Mouse (Mus musculus) frontal cortex, adult 2 months (tissue): ENCODE measurements around the gene Apoa4. TPM values are rescaled to one million over a fixed set of nuclear protein-coding genes. Genes with fewer than 3 reads are reported as not detected.

Experiments
- DNase-seq, 2 experiments: peaks; one replicate each; pipeline ENCODE4 v3.0.0; 2022; ENCODE audit warnings: low spot score in 1 of 2; ENCODE audit errors: extremely low spot score in 1 of 2
- polyA plus RNA-seq: library from polyadenylated mRNA; depleted of rRNA; stranded (reverse); fragments of >200 nt; gene quantifications from 2 replicates; pipeline ENCODE4 v1.2.3, GENCODE M21; 2012; rRNA removed

Gene Apoa4
- 0.26 and 0.76 TPM in 2 replicates for polyA plus RNA-seq

GRCm38 (mm10) chr9:46240526-46241153 is at the start of gene Apoa4:
TSS of gene Apoa4 (plus strand) at chr9:46240696.
- no peak for DNase-seq

GRCm38 (mm10) chr9:46191234-46191633 is 49.3 kb upstream of the Apoa4 start:
- DNase-seq = no peak

GRCm38 (mm10) chr9:46191644-46192043 is 48.9 kb upstream of the Apoa4 start:
- peak in 1 of 2 experiments; percentile 68 for DNase-seq

- DNase-seq = no peak
Observed at GRCm38 (mm10) chr9:46192642-46193041, 47.9 kb upstream of the Apoa4 start.

- DNase-seq = no peak
Observed at GRCm38 (mm10) chr9:46194809-46195208, 45.7 kb upstream of the Apoa4 start.

- no peak for DNase-seq
Observed at GRCm38 (mm10) chr9:46196699-46197169, 43.8 kb upstream of the Apoa4 start.

- DNase-seq = peak; percentile 21 to 54
Observed at GRCm38 (mm10) chr9:46198461-46198860, 42.0 kb upstream of the Apoa4 start.

GRCm38 (mm10) chr9:46198936-46199335 is 41.6 kb upstream of the Apoa4 start:
- no peak for DNase-seq

GRCm38 (mm10) chr9:46199609-46200008 is 40.9 kb upstream of the Apoa4 start:
- DNase-seq = no peak

GRCm38 (mm10) chr9:46206834-46207500 is 33.5 kb upstream of the Apoa4 start:
- DNase-seq = no peak

- no peak for DNase-seq
Observed at GRCm38 (mm10) chr9:46207501-46207869, 33.0 kb upstream of the Apoa4 start.

GRCm38 (mm10) chr9:46208401-46208974 is 32.0 kb upstream of the Apoa4 start:
- no peak for DNase-seq

- DNase-seq = no peak
Observed at GRCm38 (mm10) chr9:46210473-46210872, 30.0 kb upstream of the Apoa4 start.

- DNase-seq = peak in 1 of 2 experiments; percentile 17
Observed at GRCm38 (mm10) chr9:46214276-46214675, 26.2 kb upstream of the Apoa4 start.

- DNase-seq = no peak
Observed at GRCm38 (mm10) chr9:46214946-46215337, 25.6 kb upstream of the Apoa4 start.

- DNase-seq = peak in 1 of 2 experiments; percentile 61
Observed at GRCm38 (mm10) chr9:46215338-46216322, 24.9 kb upstream of the Apoa4 start.

- no peak for DNase-seq
Observed at GRCm38 (mm10) chr9:46216744-46217470, 23.6 kb upstream of the Apoa4 start.

- no peak for DNase-seq
Observed at GRCm38 (mm10) chr9:46218176-46218575, 22.3 kb upstream of the Apoa4 start.

GRCm38 (mm10) chr9:46223090-46223489 is 17.4 kb upstream of the Apoa4 start:
- no peak for DNase-seq

GRCm38 (mm10) chr9:46224101-46224500 is 16.4 kb upstream of the Apoa4 start:
- DNase-seq = no peak
